Mouse (Mus musculus) MEL (cell line): ENCODE measurements at regions not wholly inside any gene's neighbourhood (a gene's known extent, or its start where the extent isn't known, plus 50 kb on each side); places are given as distances from the start of the nearest gene placed in this dataset.

ENCODE experiments used
- DNase-seq: peaks from one replicate; pipeline ENCODE4 v3.0.0; 2011; ENCODE audit warnings: low read depth, low spot score
- H3K27ac ChIP-seq: 2 replicates; pipeline ENCODE4 v1.5.1; 2012; ENCODE audit warnings: low read depth, mild to moderate bottlenecking, control low read depth, low read length, moderate library complexity; ENCODE audit not compliant: control insufficient read depth
- H3K27me3 ChIP-seq, 2 experiments: fragments of 150-350 bp in 1 of 2; sonication (generic) in 1 of 2; 2 replicates each; pipeline ENCODE4 v1.6.1; 2012; ENCODE audit warnings: low read length in 2 of 2, mild to moderate bottlenecking in 2 of 2, improper control_type of control experiment in 1 of 2, moderate library complexity in 1 of 2; ENCODE audit not compliant: insufficient read depth in 2 of 2, control insufficient read depth in 1 of 2
- H3K36me3 ChIP-seq, 2 experiments: 2 replicates each; pipeline ENCODE4 v1.6.1; 2012 to 2014; ENCODE audit warnings: low read length in 2 of 2, improper control_type of control experiment in 1 of 2, inconsistent platforms in 1 of 2, mild to moderate bottlenecking in 1 of 2; ENCODE audit not compliant: insufficient read depth in 2 of 2, control insufficient read depth in 1 of 2
- H3K4me1 ChIP-seq, 2 experiments: fragments of 150-350 bp in 1 of 2; sonication (generic) in 1 of 2; 2 replicates each; pipeline ENCODE4 v1.6.1; 2012; ENCODE audit warnings: low read length in 2 of 2, improper control_type of control experiment in 1 of 2, mild to moderate bottlenecking in 1 of 2; ENCODE audit not compliant: insufficient read depth in 2 of 2, control insufficient read depth in 1 of 2
- H3K4me3 ChIP-seq, 2 experiments: fragments of 150-350 bp in 1 of 2; sonication (generic) in 1 of 2; 2 replicates each; pipeline ENCODE4 v1.5.1; 2012; ENCODE audit warnings: low read depth in 2 of 2, low read length in 2 of 2, mild to moderate bottlenecking in 2 of 2, moderate library complexity in 2 of 2, control low read depth in 1 of 2, improper control_type of control experiment in 1 of 2; ENCODE audit not compliant: control insufficient read depth in 1 of 2, insufficient read depth in 1 of 2
- H3K79me2 ChIP-seq: 2 replicates; pipeline ENCODE4 v1.6.1; 2012; ENCODE audit warnings: mild to moderate bottlenecking, low read length, moderate library complexity; ENCODE audit not compliant: control insufficient read depth, poor library complexity, insufficient read depth
- H3K9ac ChIP-seq: 2 replicates; pipeline ENCODE4 v1.6.1; 2012; ENCODE audit warnings: low read depth, mild to moderate bottlenecking, control low read depth, low read length, moderate library complexity; ENCODE audit not compliant: control insufficient read depth, poor library complexity, severe bottlenecking
- H3K9me3 ChIP-seq: fragments of 150-350 bp; sonication (generic); replicated peaks from 2 replicates; pipeline ENCODE4 v1.6.1; 2012; ENCODE audit warnings: mild to moderate bottlenecking, low read length, improper control_type of control experiment, moderate library complexity; ENCODE audit not compliant: insufficient read depth
- GABPA ChIP-seq: IDR thresholded peaks from 2 replicates; pipeline ENCODE4 v1.6.1; 2012; ENCODE audit warnings: low read depth, mild to moderate bottlenecking, inconsistent platforms, low read length, improper control_type of control experiment, moderate library complexity
- GATA1 ChIP-seq: IDR thresholded peaks from 2 replicates; pipeline ENCODE4 v1.6.1; 2011; ENCODE audit warnings: low read depth, low read length, improper control_type of control experiment
- JUND ChIP-seq: IDR thresholded peaks from 2 replicates; pipeline ENCODE4 v1.6.1; 2011; ENCODE audit warnings: low read depth, mild to moderate bottlenecking, improper control_type of control experiment, low read length
- KAT2A ChIP-seq: conservative IDR thresholded peaks from 2 replicates; pipeline ENCODE4 v1.6.1; 2012; ENCODE audit warnings: low read depth, low read length, improper control_type of control experiment, inconsistent platforms
- MAZ ChIP-seq: IDR thresholded peaks from 2 replicates; pipeline ENCODE4 v1.6.1; 2012; ENCODE audit warnings: low read depth, mild to moderate bottlenecking, inconsistent platforms, low read length, improper control_type of control experiment
- MEF2A ChIP-seq: IDR thresholded peaks from 2 replicates; pipeline ENCODE4 v1.6.1; 2014; ENCODE audit warnings: low read depth, mild to moderate bottlenecking, inconsistent platforms, low read length, improper control_type of control experiment; ENCODE audit not compliant: poor library complexity, insufficient replicate concordance, severe bottlenecking; ENCODE audit errors: extremely low read depth
- MYB ChIP-seq: IDR thresholded peaks from 2 replicates; pipeline ENCODE4 v1.6.1; 2011; ENCODE audit warnings: mild to moderate bottlenecking, low read depth, low read length, improper control_type of control experiment
- POLR2A ChIP-seq, 2 experiments: IDR thresholded peaks; 2 replicates each; pipeline ENCODE4 v1.6.1; 2011 to 2012; ENCODE audit warnings: low read length in 2 of 2, mild to moderate bottlenecking in 2 of 2, control low read depth in 1 of 2, improper control_type of control experiment in 1 of 2, low read depth in 1 of 2, moderate library complexity in 1 of 2; ENCODE audit not compliant: control insufficient read depth in 1 of 2, insufficient read depth in 1 of 2, poor library complexity in 1 of 2
- POLR2AphosphoS5 ChIP-seq: IDR thresholded peaks from 2 replicates; pipeline ENCODE4 v1.6.1; 2012; ENCODE audit warnings: low read depth, borderline replicate concordance, mild to moderate bottlenecking, inconsistent platforms, low read length, moderate library complexity, mixed read lengths
- RAD21 ChIP-seq: IDR thresholded peaks from 2 replicates; pipeline ENCODE4 v1.6.1; 2011; ENCODE audit warnings: mild to moderate bottlenecking, low read depth, low read length, improper control_type of control experiment
- TAL1 ChIP-seq: IDR thresholded peaks from 2 replicates; pipeline ENCODE4 v1.6.1; 2012; ENCODE audit warnings: mild to moderate bottlenecking, inconsistent platforms, low read length, moderate library complexity, mixed read lengths
- TBP ChIP-seq: IDR thresholded peaks from 2 replicates; pipeline ENCODE4 v1.8.0; 2011; ENCODE audit warnings: low read depth, low read length, improper control_type of control experiment
- TCF12 ChIP-seq: IDR thresholded peaks from 2 replicates; pipeline ENCODE4 v1.6.1; 2014; ENCODE audit warnings: low read depth, mild to moderate bottlenecking, inconsistent platforms, low read length, improper control_type of control experiment, moderate library complexity

DNA sequence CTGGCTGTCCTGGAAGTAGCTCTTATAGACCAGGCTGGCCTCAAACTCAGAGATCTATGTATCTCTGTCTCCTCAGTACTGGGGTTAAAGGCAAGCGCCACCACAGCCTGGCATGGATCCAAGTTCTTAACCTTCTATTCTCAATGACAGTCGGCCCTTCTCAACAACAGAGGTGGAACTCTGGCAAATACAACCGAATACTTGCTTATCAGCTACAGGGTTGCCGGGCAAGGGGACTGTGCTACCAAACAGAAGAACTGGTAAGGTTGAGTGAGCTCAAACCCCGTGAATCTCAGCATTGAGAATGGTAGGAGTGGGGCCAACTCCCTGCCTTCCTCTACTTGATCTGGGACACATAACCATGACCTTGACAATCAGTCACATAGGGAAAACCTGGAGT, 75.2 kb upstream of the Osbpl8 start:
- no peaks in the 10 kb centered on the region for H3K27me3 ChIP-seq
- H3K4me3 ChIP-seq: no peak overlapping the region
- no peak overlapping the region for H3K27ac ChIP-seq
- TF ChIP-seq MYB: no peak
- TF ChIP-seq TBP: peak; percentile 63
- H3K4me1 ChIP-seq: no peaks in the 10 kb centered on the region
- DNase-seq: peak; percentile 48
- H3K79me2 ChIP-seq: no peaks in the 10 kb centered on the region
- H3K9me3 ChIP-seq: no peaks in the 10 kb centered on the region
- H3K36me3 ChIP-seq: no peaks in the 10 kb centered on the region
- H3K9ac ChIP-seq: no peak overlapping the region

DNA sequence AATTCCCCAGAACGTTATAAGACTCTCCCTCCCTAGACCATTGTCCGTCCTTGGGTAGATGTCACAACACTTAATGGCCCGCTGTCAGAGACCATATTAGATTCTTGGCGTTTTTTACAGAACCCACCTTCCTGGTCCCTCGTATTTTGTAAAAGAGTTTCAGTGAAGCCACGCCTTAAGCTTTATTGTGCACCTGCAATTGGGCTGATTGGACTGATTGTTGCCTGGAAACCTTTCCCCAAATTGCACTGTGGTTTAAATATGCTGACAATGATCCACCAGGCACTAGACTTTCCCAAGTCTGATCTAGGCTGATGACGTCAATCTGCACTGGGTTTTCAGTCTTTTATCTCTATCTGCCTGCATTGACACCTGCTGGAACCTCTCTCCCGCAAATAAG, 75.6 kb upstream of the Zdhhc17 start:
- Histone ChIP-seq H3K27ac (no peak overlapping the region), H3K4me1 (no peaks in the 10 kb centered on the region), H3K9me3 (no peaks in the 10 kb centered on the region), H3K9ac (no peak overlapping the region), H3K79me2 (no peaks in the 10 kb centered on the region), H3K4me3 (no peak overlapping the region), H3K27me3 (no peaks in the 10 kb centered on the region), H3K36me3 (no peaks in the 10 kb centered on the region)
- no peak for DNase-seq
- TF ChIP-seq RAD21 (no peak), TCF12 (no peak), GABPA (no peak)

DNA sequence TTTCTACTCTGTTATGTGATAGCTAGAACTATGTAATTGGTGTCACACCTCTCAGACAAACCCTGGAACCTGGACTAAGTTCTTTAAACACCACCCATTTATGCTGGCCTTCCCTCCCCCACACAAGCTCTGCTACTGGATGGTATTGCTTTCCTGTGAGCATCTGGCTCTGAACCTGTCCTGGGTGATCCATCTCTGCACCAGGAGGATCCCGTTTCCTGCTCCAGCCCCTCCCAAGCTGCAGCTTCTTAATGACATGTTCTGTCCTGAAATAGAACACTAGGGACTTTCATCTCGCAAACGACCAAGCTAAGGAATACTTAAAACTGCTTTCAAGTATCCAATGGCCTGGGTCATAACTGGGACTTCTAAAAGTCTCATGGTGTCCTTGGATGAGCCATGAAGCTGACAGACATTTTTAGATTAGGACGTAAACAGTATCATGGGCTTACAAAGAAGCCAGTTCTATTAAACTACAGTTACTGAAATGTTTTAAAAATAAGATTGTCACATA, 74.4 kb upstream of the Zdhhc17 start:
- TF ChIP-seq KAT2A (no peak), GATA1 (no peak), MYB (no peak), POLR2A (IDR thresholded peaks at IDR 0.05; ENCODE audit: control insufficient read depth in 1 of 2, insufficient read depth in 1 of 2, low read depth in 1 of 2, low read length in 2 of 2, poor library complexity in 1 of 2) (peak in 1 of 2 experiments; percentile 16; a peak in 1 of 4 replicates)
- Histone ChIP-seq H3K27me3 (no peaks in the 10 kb centered on the region), H3K9me3 (no peaks in the 10 kb centered on the region), H3K27ac (no peak overlapping the region), H3K9ac (no peak overlapping the region), H3K4me3 (no peak overlapping the region), H3K36me3 (no peaks in the 10 kb centered on the region), H3K79me2 (no peaks in the 10 kb centered on the region), H3K4me1 (no peaks in the 10 kb centered on the region)
- no peak for DNase-seq

DNA sequence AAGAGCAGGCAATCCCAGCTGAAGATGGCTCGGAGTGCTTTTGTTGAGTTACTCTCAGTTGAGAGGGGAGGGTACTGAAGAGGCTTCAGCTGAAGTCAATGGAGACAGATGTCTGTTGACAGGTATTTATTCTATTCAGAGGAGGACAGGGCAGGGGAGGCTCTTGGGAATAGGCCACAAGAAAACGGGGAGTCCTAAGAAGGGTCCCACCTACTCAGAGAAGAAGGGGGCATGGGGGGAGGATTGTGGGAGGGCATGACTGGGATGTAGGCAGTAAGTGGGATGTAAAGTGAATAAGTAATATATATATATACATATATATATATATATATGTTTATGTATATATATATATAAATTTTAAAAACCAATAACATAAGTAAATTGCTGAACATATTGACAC, 73.9 kb upstream of the Zdhhc17 start:
- Histone ChIP-seq H3K79me2 (no peaks in the 10 kb centered on the region), H3K36me3 (no peaks in the 10 kb centered on the region; a peak in 1 of 4 replicates), H3K27me3 (no peaks in the 10 kb centered on the region), H3K9ac (no peak overlapping the region), H3K27ac (no peak overlapping the region), H3K4me3 (no peak overlapping the region), H3K4me1 (no peaks in the 10 kb centered on the region), H3K9me3 (no peaks in the 10 kb centered on the region)
- no peak for DNase-seq
- TF ChIP-seq TAL1 (no peak), MAZ (no peak), POLR2AphosphoS5 (no peak), MEF2A (no peak), JUND (no peak)
